23 mouse cellular contexts compared by ENCODE assay signal in genomic region chr6:17109204-17109603, GRCm38 (mm10). TPM values are rescaled to one million over a fixed set of nuclear protein-coding genes. Genes with fewer than 3 reads are reported as not detected.
DNase-seq lines count a peak whose midpoint lies in the region; ATAC-seq and TF ChIP-seq lines count a peak whose summit lies in the region.
"Had no signal": no experiment of that assay in that cellular context is flagged by ENCODE, and none has a peak within 500 bp of the region (broad histone marks: within the 10 kb centered on the region; RNA-seq: fewer than 3 reads in every experiment).

No protein-coding gene starts in this region.

- H3K9ac ChIP-seq in heart, adult 2 months (ENCODE audit: low read depth, low read length): no peak overlapping the region
- H3K9ac ChIP-seq: forebrain, postnatal 0 days; limb, embryonic 13.5 days; liver, embryonic 13.5 days; lung, embryonic 14.5 days had no signal

- H3K4me3 ChIP-seq in brown adipose tissue, adult 24 weeks (ENCODE audit: insufficient read depth, low read depth, low read length): no peak overlapping the region
- H3K4me3 ChIP-seq in cerebellum, adult 2 months (replicated peaks; ENCODE audit: insufficient read depth, low read depth, low read length): no peak overlapping the region
- H3K4me3 ChIP-seq in heart, adult 2 months: no peak overlapping the region
- H3K4me3 ChIP-seq: erythroblast, embryonic 14.5 days; limb, embryonic 13.5 days; liver, embryonic 13.5 days had no signal

- intact Hi-C loops in heart, adult 2 months (cut with DNase I): loop anchor here (10.0 kb wide), 1 partner anchor 356 kb away; the partner anchor contains the start of gene Met

- H3K27me3 ChIP-seq in cerebellum, adult 2 months (ENCODE audit: control insufficient read depth, insufficient read depth, low read length): no peaks in the 10 kb centered on the region
- no peaks in the 10 kb centered on the region for H3K27me3 ChIP-seq in heart, adult 2 months (ENCODE audit: control insufficient read depth, insufficient read depth, low read length)
- H3K27me3 ChIP-seq: limb, embryonic 13.5 days; liver, embryonic 13.5 days had no signal

- H3K27ac ChIP-seq in brown adipose tissue, adult 24 weeks (replicated peaks; ENCODE audit: low read depth, low read length): peak overlapping the region; percentile 93
- H3K27ac ChIP-seq in cerebellum, adult 2 months (ENCODE audit: insufficient read depth, low read length): no peak overlapping the region
- no peak overlapping the region for H3K27ac ChIP-seq in heart, adult 2 months
- H3K27ac ChIP-seq: kidney, postnatal 0 days; limb, embryonic 13.5 days; liver, embryonic 13.5 days had no signal

- peaks cover 7% of the 10 kb centered on the region for H3K4me1 ChIP-seq in brown adipose tissue, adult 24 weeks (ENCODE audit: control insufficient read depth, insufficient read depth, insufficient read length, low read length)
- H3K4me1 ChIP-seq in cerebellum, adult 2 months (ENCODE audit: control insufficient read depth, insufficient read depth, low read length): no peaks in the 10 kb centered on the region
- H3K4me1 ChIP-seq in heart, adult 2 months (ENCODE audit: control insufficient read depth, insufficient read depth, low read length): peaks cover 2% of the 10 kb centered on the region
- H3K4me1 ChIP-seq: limb, embryonic 13.5 days; liver, embryonic 13.5 days had no signal

- no peaks in the 10 kb centered on the region for H3K79me2 ChIP-seq in heart, adult 2 months (replicated peaks; ENCODE audit: control insufficient read depth, insufficient read depth, low read length)

- peak; percentile 72 for DNase-seq in 3134 (ENCODE audit: extremely low read depth, insufficient read length, low spot score)
- peak; percentile 95 for DNase-seq in 3T3-L1 (ENCODE audit: low read depth, low spot score)
- no peak for DNase-seq in cerebellum, adult 2 months
- no peak for DNase-seq in heart, adult 2 months
- no peak for DNase-seq in gastrocnemius, postnatal 25 days
- DNase-seq: adrenal gland, postnatal 14 days; cerebellum, adult 18-20 months; cerebellum, postnatal 36 days; forebrain, postnatal 0 days; heart, adult 18-20 months; heart, postnatal 36 days; liver, embryonic 13.5 days; lung, embryonic 14.5 days; retina, postnatal 1 day; thymus, postnatal 36 days had no signal

- no peak for TF ChIP-seq POLR2A in cerebellum, adult 2 months (IDR thresholded peaks at IDR 0.05; ENCODE audit: borderline replicate concordance, insufficient read depth, low read length)
- TF ChIP-seq POLR2A in heart, adult 2 months (IDR thresholded peaks at IDR 0.05; ENCODE audit: insufficient read depth, low read depth, low read length): no peak

- WGBS in cerebellum, adult 2 months: 79% methylated on average over 4 of the region's 4 CpGs
- WGBS in heart, adult 2 months: 77% methylated on average over 4 of the region's 4 CpGs

- TF ChIP-seq EP300 in heart, adult 2 months (IDR thresholded peaks at IDR 0.05; ENCODE audit: insufficient read depth, low read depth, low read length): no peak

- peak; percentile 68 for ATAC-seq in megakaryocyte progenitor cell, adult 5-6 weeks (replicated peaks; ENCODE audit: poor library complexity)
- ATAC-seq: forebrain, postnatal 0 days; hindbrain, embryonic 16.5 days; intestine, postnatal 0 days; midbrain, embryonic 16.5 days had no signal

- no peaks in the 10 kb centered on the region for H3K36me3 ChIP-seq in heart, adult 2 months (ENCODE audit: control insufficient read depth, insufficient read depth, low read length)
- H3K36me3 ChIP-seq: liver, embryonic 13.5 days had no signal

- TF ChIP-seq CTCF in cerebellum, adult 2 months (IDR thresholded peaks at IDR 0.05; ENCODE audit: borderline replicate concordance, insufficient read depth, low read depth, low read length): no peak
- TF ChIP-seq CTCF in heart, adult 2 months (IDR thresholded peaks at IDR 0.05): no peak

RNA-seq across cellular contexts. Expression of gene Tes, which starts 44.3 kb away (rescaled TPM):
- polyA plus RNA-seq in brown adipose tissue, adult 24 weeks (2012; ENCODE audit: insufficient read depth, insufficient read length, missing spikeins): 2.7 and 4.7 TPM in 2 replicates
- total RNA-seq in megakaryocyte progenitor cell, adult 5-6 weeks (2015): 33.8 and 39.7 TPM in 2 replicates
- 41.6 and 46.1 TPM in 2 replicates for total RNA-seq in megakaryocyte progenitor cell, adult 5-6 weeks (2017)
- 2.0 and 2.1 TPM in 2 replicates for polyA plus RNA-seq in cerebellum, adult 2 months (2012; rRNA removed)
- 1 to 10 TPM; 2.3 to 4.0 TPM for total RNA-seq in heart, adult 2 months (2021)
- 3.3 and 3.9 TPM in 2 replicates for polyA plus RNA-seq in heart, adult 2 months (2012; rRNA removed)
- 1 to 10 TPM; 1.3 to 2.3 TPM for total RNA-seq in gastrocnemius, postnatal 25 days (2021)

Comparison
In these comparisons a context has a peak if more than half of its experiments do, and no peak if none do; other contexts are left out.
1. DNase-seq: peak in 3134 (single experiment) and 3T3-L1 (single experiment); none in cerebellum, adult 2 months (0 of 2), heart, adult 2 months (0 of 2) and gastrocnemius, postnatal 25 days (single experiment).
2. RNA of gene Tes, which starts 44.3 kb away (total RNA-seq): 33.8 to 46.1 TPM in megakaryocyte progenitor cell, adult 5-6 weeks; 2.3 to 4.0 TPM in heart, adult 2 months and 1.3 to 2.3 TPM in gastrocnemius, postnatal 25 days; every median in the first group is over 4 times any median in the second.